Mouse (Mus musculus) liver, embryonic 14.5 days (tissue): ENCODE data around the gene Ddc. TPM values are rescaled to one million over a fixed set of nuclear protein-coding genes. Genes with fewer than 3 reads are reported as not detected.

Experiments
- ATAC-seq: fragments of 200-750 bp; cut with Nextera tagmentation; 2 replicates; pipeline ENCODE4 v1.8.0; 2017; ENCODE audit warnings: moderate number of reproducible peaks, mild to moderate bottlenecking, moderate library complexity; ENCODE audit not compliant: insufficient read depth
- DNase-seq, 3 experiments: peaks; one replicate each; pipeline ENCODE4 v3.0.0-alpha.2; 2012 to 2013; ENCODE audit warnings: low read depth in 3 of 3, low spot score in 3 of 3
- H3K27ac ChIP-seq: fragments of 300-500 bp; sonication (generic); 2 replicates; pipeline ENCODE4 v1.5.1; 2014; ENCODE audit warnings: moderate library complexity, mild to moderate bottlenecking, control low read depth, inconsistent platforms
- H3K27me3 ChIP-seq: fragments of 300-500 bp; sonication (generic); 2 replicates; pipeline ENCODE4 v1.6.1; 2014; ENCODE audit warnings: mild to moderate bottlenecking, low read length, moderate library complexity; ENCODE audit not compliant: control insufficient read depth, insufficient read depth
- H3K36me3 ChIP-seq: fragments of 300-500 bp; sonication (generic); replicated peaks from 2 replicates; pipeline ENCODE4 v1.6.1; 2014; ENCODE audit warnings: low read depth; ENCODE audit not compliant: control insufficient read depth, insufficient read depth
- H3K4me1 ChIP-seq, 2 experiments: fragments of 200-500 bp in 1 of 2; fragments of 300-500 bp in 1 of 2; sonication (generic) in 1 of 2; replicated peaks; 2 replicates each; pipeline ENCODE4 v1.6.1; 2012 to 2014; ENCODE audit warnings: antibody characterized with exemption in 1 of 2, inconsistent platforms in 1 of 2, low read length in 1 of 2; ENCODE audit not compliant: control insufficient read depth in 2 of 2, insufficient read depth in 2 of 2
- H3K4me2 ChIP-seq: fragments of 300-500 bp; sonication (generic); 2 replicates; pipeline ENCODE4 v1.6.1; 2014; ENCODE audit warnings: low read depth, mild to moderate bottlenecking, control low read depth, moderate library complexity
- H3K4me3 ChIP-seq, 2 experiments: fragments of 200-500 bp in 1 of 2; fragments of 300-500 bp in 1 of 2; sonication (generic) in 1 of 2; 2 replicates each; pipeline ENCODE4 v1.5.1; 2012 to 2014; ENCODE audit warnings: low read depth in 2 of 2, low read length in 2 of 2, mild to moderate bottlenecking in 2 of 2, control low read depth in 1 of 2, inconsistent platforms in 1 of 2, moderate library complexity in 1 of 2; ENCODE audit not compliant: insufficient read depth in 1 of 2
- H3K9ac ChIP-seq: fragments of 300-500 bp; sonication (generic); replicated peaks from 2 replicates; pipeline ENCODE4 v1.6.1; 2014; ENCODE audit warnings: mild to moderate bottlenecking, control low read depth, moderate library complexity
- H3K9me3 ChIP-seq: fragments of 300-500 bp; sonication (generic); 2 replicates; pipeline ENCODE4 v1.6.1; 2016; ENCODE audit warnings: low read length, mixed read lengths; ENCODE audit not compliant: control insufficient read depth
- CTCF ChIP-seq: IDR thresholded peaks from 2 replicates; pipeline ENCODE4 v1.5.1; 2016; ENCODE audit warnings: antibody characterized with exemption, low read depth, control low read depth
- EP300 ChIP-seq: IDR thresholded peaks from 2 replicates; pipeline ENCODE4 v1.6.1; 2016; ENCODE audit warnings: antibody characterized with exemption, low read depth
- WGBS: fragments of 180-500 bp; shearing (Covaris S2); extraction: QIAGEN DNeasy Blood & Tissue Kit; methylation state at CpG from one replicate; pipeline ENCODE4 v1.1.7; 2014; ENCODE audit not compliant: insufficient replicate concordance; 5-methylcytosine and 5-hydroxymethylcytosine counted together
- polyA plus RNA-seq, 2 experiments: library from polyadenylated mRNA; depleted of rRNA in 1 of 2; stranded (reverse) in 1 of 2; unstranded in 1 of 2; fragments of >200 nt; fragmentation: Nextera tagmentation in 1 of 2; extraction: Ambion mirVana in 1 of 2; gene quantifications; 2 replicates each; pipeline versions ENCODE4 v1.2.1 to v1.2.3; 2012 to 2014

Ddc gene
- polyA plus RNA-seq, 2 experiments: 4.3 to 7.4 TPM

- H3K9me3 ChIP-seq: no peaks in the 10 kb centered on the region
- no peak overlapping the region for H3K27ac ChIP-seq
- no peak overlapping the region for H3K4me3 ChIP-seq
- peaks cover 8% of the 10 kb centered on the region for H3K36me3 ChIP-seq
- ATAC-seq (0 out of 2 replicates have a peak, but pooled peaks have one; percentile 10), DNase-seq (no peak)
- WGBS: 67% methylated on average over 10 of the region's 10 CpGs
- peaks cover 0 to 13% of the 10 kb centered on the region in 2 experiments; a peak in 2 of 4 replicates for H3K4me1 ChIP-seq
- H3K4me2 ChIP-seq: no peak overlapping the region
- no peaks in the 10 kb centered on the region for H3K27me3 ChIP-seq
- TF ChIP-seq CTCF (no peak), EP300 (no peak)
- no peak overlapping the region for H3K9ac ChIP-seq
Observed at GRCm38 (mm10) chr11:11937340-11938030, 39.5 kb upstream of the Ddc start.

DNA sequence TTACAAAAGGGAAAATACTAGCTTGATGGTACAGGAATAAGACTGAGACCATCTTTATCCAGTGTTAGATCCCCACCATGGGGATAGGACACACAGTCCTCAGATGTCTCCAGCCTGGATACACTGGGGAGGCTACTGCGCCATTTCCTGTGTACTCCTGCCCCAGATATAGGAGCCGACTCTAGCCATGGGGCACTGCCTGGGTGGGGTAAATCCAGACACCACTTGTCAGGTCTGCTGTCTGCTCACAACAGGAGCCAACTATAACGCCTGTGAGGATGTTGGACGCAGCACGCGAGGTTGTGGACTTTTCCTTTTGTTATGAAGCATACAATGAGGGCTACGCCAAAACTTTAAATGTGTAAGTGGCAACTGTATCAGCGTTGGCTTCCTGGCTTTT is 36.9 kb upstream of the Ddc start:
- 67% methylated on average over 8 of the region's 8 CpGs for WGBS
- ATAC-seq: no peak
- TF ChIP-seq CTCF: no peak
- no peak for TF ChIP-seq EP300

GRCm38 (mm10) chr11:11932102-11932789 is 34.3 kb upstream of the Ddc start:
- DNase-seq: no peak
- TF ChIP-seq EP300 (no peak), CTCF (no peak)
- Histone ChIP-seq H3K4me2 (no peak overlapping the region), H3K9me3 (no peaks in the 10 kb centered on the region), H3K36me3 (peaks cover 5% of the 10 kb centered on the region; the same call in 1 of the 2 replicates), H3K27ac (no peak overlapping the region), H3K9ac (no peak overlapping the region), H3K27me3 (no peaks in the 10 kb centered on the region), H3K4me3 (no peak overlapping the region), H3K4me1 (peaks cover 0 to 6% of the 10 kb centered on the region in 2 experiments; a peak in 1 of 4 replicates)
- ATAC-seq: no peak
- WGBS: 61% methylated on average over 11 of the region's 11 CpGs

More for the DNA sequence above, 36.9 kb upstream of the Ddc start:
- H3K4me2 ChIP-seq: no peak overlapping the region
- H3K9ac ChIP-seq: no peak overlapping the region
- no peaks in the 10 kb centered on the region for H3K27me3 ChIP-seq
- no peak overlapping the region for H3K27ac ChIP-seq
- H3K4me3 ChIP-seq: no peak overlapping the region
- H3K36me3 ChIP-seq: peaks cover 8% of the 10 kb centered on the region
- DNase-seq: no peak
- peaks cover 0 to 10% of the 10 kb centered on the region in 2 experiments; a peak in 2 of 4 replicates for H3K4me1 ChIP-seq
- no peaks in the 10 kb centered on the region for H3K9me3 ChIP-seq

DNA sequence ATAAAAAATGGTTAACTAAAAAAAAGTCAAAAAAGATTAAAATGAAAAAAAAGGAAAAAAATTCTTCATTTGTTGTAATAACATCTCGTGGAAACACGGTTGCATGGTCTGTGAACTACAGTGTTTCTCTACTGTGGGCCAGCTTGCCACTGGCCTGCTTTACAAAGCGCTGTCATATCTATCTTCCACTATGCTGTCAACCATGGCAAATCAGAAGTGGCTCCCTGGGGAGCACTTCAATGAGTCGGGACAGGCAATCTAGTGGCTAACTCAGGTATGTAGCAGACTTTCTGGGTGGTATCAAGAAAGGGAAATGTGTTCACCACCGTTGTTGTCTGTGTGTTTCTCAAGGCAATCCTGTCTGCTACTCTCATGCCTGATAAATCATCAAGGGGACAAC is 33.7 kb upstream of the Ddc start:
- no peak overlapping the region for H3K9ac ChIP-seq
- no peaks in the 10 kb centered on the region for H3K9me3 ChIP-seq
- ATAC-seq (no peak), DNase-seq (no peak)
- peaks cover 5% of the 10 kb centered on the region; the same call in 1 of the 2 replicates for H3K36me3 ChIP-seq
- peaks cover 0 to 6% of the 10 kb centered on the region in 2 experiments; a peak in 1 of 4 replicates for H3K4me1 ChIP-seq
- H3K27me3 ChIP-seq: no peaks in the 10 kb centered on the region
- H3K4me3 ChIP-seq: no peak overlapping the region
- WGBS: 71% methylated on average over 5 of the region's 5 CpGs
- H3K4me2 ChIP-seq: no peak overlapping the region
- no peak overlapping the region for H3K27ac ChIP-seq
- TF ChIP-seq EP300 (no peak), CTCF (no peak)

GRCm38 (mm10) chr11:11930527-11930926 is 32.6 kb upstream of the Ddc start:
- Histone ChIP-seq H3K4me3 (no peak overlapping the region), H3K27me3 (no peaks in the 10 kb centered on the region), H3K4me2 (no peak overlapping the region), H3K36me3 (peaks cover 2% of the 10 kb centered on the region; the same call in 1 of the 2 replicates), H3K9me3 (no peaks in the 10 kb centered on the region), H3K4me1 (peaks cover 0 to 6% of the 10 kb centered on the region in 2 experiments; a peak in 1 of 4 replicates), H3K9ac (no peak overlapping the region), H3K27ac (no peak overlapping the region)
- no peak for DNase-seq
- ATAC-seq: no peak
- WGBS: 77% methylated on average over 11 of the region's 11 CpGs
- TF ChIP-seq CTCF: no peak
- TF ChIP-seq EP300: no peak
